ENCODE assay signal across 12 mouse cellular contexts in genomic region chr6:97520566-97520965, GRCm38 (mm10).
DNase-seq lines count a peak whose midpoint lies in the region; ATAC-seq and TF ChIP-seq lines count a peak whose summit lies in the region.
"Had no signal": no experiment of that assay in that cellular context is flagged by ENCODE, and none has a peak within 500 bp of the region (broad histone marks: within the 10 kb centered on the region; RNA-seq: fewer than 3 reads in every experiment).

No protein-coding gene starts in this region.

- H3K27ac ChIP-seq in heart, adult 2 months, result no peak overlapping the region; the same call in 1 of the 2 replicates
- no peak overlapping the region for H3K27ac ChIP-seq in heart, embryonic 12.5 days (ENCODE audit: poor library complexity, severe bottlenecking)
- H3K27ac ChIP-seq in lung, embryonic 14.5 days (ENCODE audit: low read depth), result no peak overlapping the region
- H3K27ac ChIP-seq: embryonic facial prominence, embryonic 12.5 days; heart, embryonic 13.5 days had no signal

- peak; percentile 71 for TF ChIP-seq CTCF in heart, adult 2 months (IDR thresholded peaks at IDR 0.05)
- TF ChIP-seq CTCF in lung, embryonic 14.5 days (IDR thresholded peaks at IDR 0.05; ENCODE audit: low read depth), result peak; percentile 62

- WGBS in heart, adult 2 months, result 67% methylated on average over 2 of the region's 2 CpGs
- 58% methylated on average over 2 of the region's 2 CpGs for WGBS in heart, embryonic 12.5 days
- 43% methylated on average over 2 of the region's 2 CpGs for WGBS in lung, embryonic 14.5 days

- H3K27me3 ChIP-seq in heart, adult 2 months (ENCODE audit: control insufficient read depth, insufficient read depth, low read length), result no peaks in the 10 kb centered on the region
- H3K27me3 ChIP-seq in heart, embryonic 12.5 days (replicated peaks), result no peaks in the 10 kb centered on the region
- no peaks in the 10 kb centered on the region for H3K27me3 ChIP-seq in lung, embryonic 14.5 days (ENCODE audit: insufficient read depth, low read length)
- H3K27me3 ChIP-seq: heart, embryonic 13.5 days had no signal

- peaks cover 15% of the 10 kb centered on the region for H3K4me1 ChIP-seq in heart, adult 2 months (ENCODE audit: control insufficient read depth, insufficient read depth, low read length)
- H3K4me1 ChIP-seq in heart, embryonic 12.5 days (replicated peaks), result peaks cover 33% of the 10 kb centered on the region
- peaks cover 6% of the 10 kb centered on the region for H3K4me1 ChIP-seq in lung, embryonic 14.5 days (ENCODE audit: insufficient read depth)

- no peak for ATAC-seq in heart, embryonic 12.5 days (ENCODE audit: insufficient number of reproducible peaks, low FRiP score)
- ATAC-seq in lung, embryonic 14.5 days (ENCODE audit: insufficient read depth), result no peak

- no peaks in the 10 kb centered on the region for H3K9me3 ChIP-seq in heart, embryonic 12.5 days (replicated peaks)
- H3K9me3 ChIP-seq in lung, embryonic 14.5 days (ENCODE audit: low read depth, low read length), result no peaks in the 10 kb centered on the region
- H3K9me3 ChIP-seq: embryonic facial prominence, embryonic 12.5 days; heart, embryonic 13.5 days had no signal

- H3K9ac ChIP-seq in heart, adult 2 months (ENCODE audit: low read depth, low read length), result no peak overlapping the region
- no peak overlapping the region for H3K9ac ChIP-seq in heart, embryonic 12.5 days
- H3K9ac ChIP-seq in lung, embryonic 14.5 days, result no peak overlapping the region
- H3K9ac ChIP-seq: embryonic facial prominence, embryonic 12.5 days; heart, embryonic 13.5 days had no signal

- no peak for TF ChIP-seq POLR2A in heart, adult 2 months (IDR thresholded peaks at IDR 0.05; ENCODE audit: insufficient read depth, low read depth, low read length)

- H3K4me3 ChIP-seq in heart, adult 2 months, result no peak overlapping the region
- no peak overlapping the region for H3K4me3 ChIP-seq in heart, embryonic 12.5 days
- H3K4me3 ChIP-seq in lung, embryonic 14.5 days (ENCODE audit: low read depth, low read length), result no peak overlapping the region
- H3K4me3 ChIP-seq: embryonic facial prominence, embryonic 12.5 days; heart, embryonic 13.5 days had no signal

- H3K79me2 ChIP-seq in heart, adult 2 months (replicated peaks; ENCODE audit: control insufficient read depth, insufficient read depth, low read length), result no peaks in the 10 kb centered on the region

- no peak overlapping the region for H3K4me2 ChIP-seq in heart, embryonic 12.5 days
- no peak overlapping the region for H3K4me2 ChIP-seq in lung, embryonic 14.5 days
- H3K4me2 ChIP-seq: embryonic facial prominence, embryonic 12.5 days; heart, embryonic 13.5 days had no signal

- no peak for TF ChIP-seq EP300 in heart, adult 2 months (IDR thresholded peaks at IDR 0.05; ENCODE audit: insufficient read depth, low read depth, low read length)

- intact Hi-C loops in heart, adult 2 months (cut with DNase I), result loop anchor here (2.0 to 5.0 kb wide), 3 partner anchors 14 to 373 kb away; partner anchors contain the start of gene Eogt

- DNase-seq in heart, adult 2 months, result no peak
- DNase-seq in lung, embryonic 14.5 days, result peak; percentile 27
- DNase-seq in lung, postnatal 4 days, result no peak
- DNase-seq in ZHBTc4 (ENCODE audit: low read depth, low spot score), result peak; percentile 62
- peak; percentile 76 for DNase-seq in retina, embryonic 14.5 days (ENCODE audit: low spot score)
- DNase-seq in adrenal gland, postnatal 4 days (ENCODE audit: low spot score in 2 of 2), result no peak
- DNase-seq in yolk sac, embryonic 10.5 days (ENCODE audit: low spot score), result no peak
- DNase-seq: lung, postnatal 10 days had no signal

- no peaks in the 10 kb centered on the region for H3K36me3 ChIP-seq in heart, adult 2 months (ENCODE audit: control insufficient read depth, insufficient read depth, low read length)
- no peaks in the 10 kb centered on the region for H3K36me3 ChIP-seq in heart, embryonic 12.5 days
- H3K36me3 ChIP-seq in lung, embryonic 14.5 days (ENCODE audit: insufficient read depth), result no peaks in the 10 kb centered on the region
- H3K36me3 ChIP-seq: embryonic facial prominence, embryonic 12.5 days; G1E; heart, embryonic 13.5 days had no signal

Comparison
In these comparisons a context has a peak if more than half of its experiments do, and no peak if none do; other contexts are left out.
1. DNase-seq: peak in lung, embryonic 14.5 days (single experiment), ZHBTc4 (single experiment) and retina, embryonic 14.5 days (single experiment); none in heart, adult 2 months (0 of 2), lung, postnatal 4 days (0 of 2), adrenal gland, postnatal 4 days (0 of 2) and yolk sac, embryonic 10.5 days (single experiment).